Mouse (Mus musculus): ENCODE data around the gene Ywhag. TPM values are rescaled to one million over a fixed set of nuclear protein-coding genes. Genes with fewer than 3 reads are reported as not detected.
A peak's percentile ranks its signal among the peaks of the same experiment; 100 is the strongest.

The Ywhag gene
- polyA plus RNA-seq, 1 experiment from 2014 or later, result 208 TPM

DNA sequence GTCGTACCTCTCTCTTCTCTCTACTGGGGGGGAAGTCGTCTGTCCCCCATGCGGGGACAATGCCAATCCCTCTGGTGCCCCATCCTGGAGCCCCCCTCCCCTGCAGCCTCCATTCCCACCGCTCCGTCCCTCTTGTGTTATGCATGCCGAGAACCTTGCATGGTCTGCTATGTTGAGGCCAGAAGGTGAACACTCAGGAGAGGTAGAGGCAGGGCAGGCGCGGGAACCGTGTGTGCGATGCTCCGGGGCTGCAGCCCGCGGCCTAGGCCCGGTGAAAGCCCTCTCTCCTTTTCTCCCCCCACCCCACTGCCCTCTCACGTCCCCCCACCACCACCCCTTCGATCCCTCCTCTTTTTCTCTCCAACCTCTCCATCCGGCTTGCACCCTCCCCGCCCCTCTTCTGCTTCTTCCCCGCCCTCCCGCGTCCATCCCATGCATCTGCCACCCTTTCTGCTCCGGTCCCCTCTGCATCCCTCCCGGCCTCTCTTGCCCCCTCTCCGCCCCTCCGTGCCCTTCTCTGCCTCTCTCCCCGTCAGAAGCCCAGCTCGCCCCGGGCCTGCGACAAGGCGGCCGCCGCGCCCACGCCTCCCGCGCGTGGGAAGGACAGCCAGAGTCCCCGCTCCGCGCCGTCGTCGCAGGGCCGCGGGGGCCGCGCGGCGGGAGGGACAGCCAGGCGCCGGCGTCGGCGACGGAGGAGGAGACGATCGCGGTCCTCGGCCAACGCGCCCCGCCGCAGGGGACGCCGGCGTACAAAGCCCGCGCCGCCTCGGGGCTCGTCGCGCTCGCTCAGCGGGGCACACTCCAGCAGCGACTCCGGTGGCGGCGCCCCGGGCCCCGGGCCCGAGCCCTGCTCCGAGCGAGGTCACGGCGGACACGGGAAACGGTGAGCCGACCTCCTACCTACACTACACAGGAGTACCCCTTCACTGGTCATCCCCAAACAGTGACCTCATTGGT lies 66.5 kb downstream of the Ywhag start:
- DNase-seq (ENCODE audit: low spot score), result peak; percentile 57
- no peak overlapping the region for H3K27ac ChIP-seq (ENCODE audit: low read depth, low read length)

DNA sequence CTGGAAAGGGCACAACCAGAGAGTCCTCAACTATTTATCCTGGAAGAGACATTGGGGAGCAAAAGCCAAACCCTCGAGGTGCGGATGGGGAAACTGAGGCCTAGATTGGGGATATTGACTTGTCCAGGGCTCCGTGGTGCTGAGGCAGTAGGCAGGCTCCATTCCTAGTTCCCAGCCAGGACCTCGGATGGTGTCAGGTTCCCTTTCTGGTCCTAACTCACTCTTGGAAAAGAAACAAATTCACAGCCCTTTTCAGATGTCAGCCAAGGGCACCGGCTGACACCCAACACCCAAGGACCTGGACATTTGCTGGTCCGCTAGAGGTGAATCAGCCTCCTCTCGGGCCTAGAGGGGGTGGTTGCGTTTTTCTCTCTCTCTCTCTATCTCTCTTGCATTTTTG lies 67.8 kb downstream of the Ywhag start:
- 38% methylated on average over 8 of the region's 8 CpGs for WGBS
- DNase-seq (ENCODE audit: low spot score) (no peak), ATAC-seq (ENCODE audit: low FRiP score) (no peak)
- H3K4me2 ChIP-seq (replicated peaks; ENCODE audit: low read depth, low read length), result no peak overlapping the region
- H3K9ac ChIP-seq (ENCODE audit: low read depth, low read length), result no peak overlapping the region
- H3K4me1 ChIP-seq (replicated peaks; ENCODE audit: control insufficient read depth, insufficient read depth, low read length), result peaks cover 9% of the 10 kb centered on the region
- H3K36me3 ChIP-seq (ENCODE audit: control insufficient read depth, insufficient read depth, low read length), result no peaks in the 10 kb centered on the region
- no peak overlapping the region for H3K27ac ChIP-seq (ENCODE audit: low read depth, low read length)
- no peaks in the 10 kb centered on the region for H3K9me3 ChIP-seq (ENCODE audit: control insufficient read depth, low read length)
- peaks cover 34% of the 10 kb centered on the region for H3K27me3 ChIP-seq (ENCODE audit: control insufficient read depth, insufficient read depth, low read length)
- H3K4me3 ChIP-seq (ENCODE audit: low read depth, low read length), result no peak overlapping the region

More for the DNA sequence above, 66.5 kb downstream of the Ywhag start:
- Histone ChIP-seq H3K9me3 (ENCODE audit: control insufficient read depth, low read length) (no peaks in the 10 kb centered on the region), H3K36me3 (ENCODE audit: control insufficient read depth, insufficient read depth, low read length) (no peaks in the 10 kb centered on the region), H3K27me3 (ENCODE audit: control insufficient read depth, insufficient read depth, low read length) (peaks cover 34% of the 10 kb centered on the region), H3K4me2 (replicated peaks; ENCODE audit: low read depth, low read length) (peak overlapping the region; percentile 93), H3K4me3 (ENCODE audit: low read depth, low read length) (peak overlapping the region; percentile 44), H3K4me1 (replicated peaks; ENCODE audit: control insufficient read depth, insufficient read depth, low read length) (peaks cover 9% of the 10 kb centered on the region), H3K9ac (ENCODE audit: low read depth, low read length) (peak overlapping the region; percentile 64)
- 1% methylated on average over 69 of the region's 89 CpGs for WGBS
- ATAC-seq (ENCODE audit: low FRiP score), result peak; percentile 68

Other genes starting within 250 kb of the Ywhag start
- 62.5 and 70.0 TPM in 2 replicates for gene Tmem120a, start 190.2 kb downstream of the Ywhag start, polyA plus RNA-seq (2014; fragmentation: Nextera tagmentation; extraction: Ambion mirVana)
- 0.36 and 0.54 TPM in 2 replicates for gene Styxl1, start 156.2 kb downstream of the Ywhag start, polyA plus RNA-seq (2014; fragmentation: Nextera tagmentation; extraction: Ambion mirVana)
- 620 and 621 TPM in 2 replicates for gene Mdh2, start 156.1 kb downstream of the Ywhag start, polyA plus RNA-seq (2014; fragmentation: Nextera tagmentation; extraction: Ambion mirVana)
- 33.2 and 39.8 TPM in 2 replicates for gene Srrm3, start 127.7 kb downstream of the Ywhag start, polyA plus RNA-seq (2014; fragmentation: Nextera tagmentation; extraction: Ambion mirVana)
- gene Hspb1, start 46.7 kb downstream of the Ywhag start, polyA plus RNA-seq (2014; fragmentation: Nextera tagmentation; extraction: Ambion mirVana), result 16.6 and 26.1 TPM in 2 replicates
- gene Ssc4d, start 39.9 kb upstream of the Ywhag start, polyA plus RNA-seq (2014; fragmentation: Nextera tagmentation; extraction: Ambion mirVana), result 1.6 and 2.4 TPM in 2 replicates
- not detected in 2 replicates for gene Zp3, start 45.5 kb upstream of the Ywhag start, polyA plus RNA-seq (2014; fragmentation: Nextera tagmentation; extraction: Ambion mirVana)
- gene Dtx2, start 60.2 kb upstream of the Ywhag start, polyA plus RNA-seq (2014; fragmentation: Nextera tagmentation; extraction: Ambion mirVana), result 21.6 and 23.5 TPM in 2 replicates
- 0.11 and 0.45 TPM in 2 replicates for gene Upk3b, start 103.9 kb upstream of the Ywhag start, polyA plus RNA-seq (2014; fragmentation: Nextera tagmentation; extraction: Ambion mirVana)
- gene Upk3bl, start 119.9 kb upstream of the Ywhag start, polyA plus RNA-seq (2014; fragmentation: Nextera tagmentation; extraction: Ambion mirVana), result 2.4 and 2.7 TPM in 2 replicates
- gene Rasa4, start 149.3 kb upstream of the Ywhag start, polyA plus RNA-seq (2014; fragmentation: Nextera tagmentation; extraction: Ambion mirVana), result 5.2 and 6.1 TPM in 2 replicates
- gene Polr2j, start 182.0 kb upstream of the Ywhag start, polyA plus RNA-seq (2014; fragmentation: Nextera tagmentation; extraction: Ambion mirVana), result 238 and 247 TPM in 2 replicates
- gene Lrwd1, start 201.5 kb upstream of the Ywhag start, polyA plus RNA-seq (2014; fragmentation: Nextera tagmentation; extraction: Ambion mirVana), result 34.7 and 37.5 TPM in 2 replicates
- 18.8 and 20.3 TPM in 2 replicates for gene Alkbh4, start 201.5 kb upstream of the Ywhag start, polyA plus RNA-seq (2014; fragmentation: Nextera tagmentation; extraction: Ambion mirVana)
- 8.2 and 8.3 TPM in 2 replicates for gene Orai2, start 236.1 kb upstream of the Ywhag start, polyA plus RNA-seq (2014; fragmentation: Nextera tagmentation; extraction: Ambion mirVana)